In genomic region chr14:25359824-25360294, GRCm38 (mm10) we compare ENCODE assay signal across 12 mouse cellular contexts.
DNase-seq lines count a peak whose midpoint lies in the region; ATAC-seq lines count a peak whose summit lies in the region.
"Had no signal": no experiment of that assay in that cellular context is flagged by ENCODE, and none has a peak within 500 bp of the region (broad histone marks: within the 10 kb centered on the region; RNA-seq: fewer than 3 reads in every experiment).

No protein-coding gene starts in this region.

- 79% methylated on average over 3 of the region's 3 CpGs for WGBS in kidney, embryonic 14.5 days
- 81% methylated on average over 3 of the region's 3 CpGs for WGBS in kidney, embryonic 15.5 days
- 48% methylated on average over 3 of the region's 3 CpGs for WGBS in stomach, embryonic 15.5 days
- WGBS in neural tube, embryonic 15.5 days, result 95% methylated on average over 3 of the region's 3 CpGs

- intact Hi-C loops in gastrocnemius, postnatal 14 days (cut with DNase I; ENCODE audit: low total_unique reads), result no loop called here
- intact Hi-C loops in heart, postnatal 14 days (cut with DNase I), result no loop called here

- no peak overlapping the region for H3K9ac ChIP-seq in kidney, embryonic 14.5 days (ENCODE audit: low read depth, low read length)
- H3K9ac ChIP-seq in kidney, embryonic 15.5 days, result no peak overlapping the region
- H3K9ac ChIP-seq in stomach, embryonic 15.5 days, result no peak overlapping the region
- no peak overlapping the region for H3K9ac ChIP-seq in neural tube, embryonic 15.5 days (replicated peaks)
- H3K9ac ChIP-seq: forebrain, embryonic 12.5 days; neural tube, embryonic 13.5 days had no signal

- ATAC-seq in kidney, embryonic 14.5 days (ENCODE audit: low FRiP score, low TSS enrichment), result 0 out of 2 replicates have a peak, but pooled peaks have one; percentile 12
- ATAC-seq in kidney, embryonic 15.5 days (replicated peaks; ENCODE audit: low FRiP score), result no peak
- ATAC-seq in stomach, embryonic 15.5 days (ENCODE audit: insufficient read depth, low FRiP score, low read depth), result peak; percentile 61; the same call in 1 of the 2 replicates
- ATAC-seq in neural tube, embryonic 15.5 days (ENCODE audit: low FRiP score), result no peak
- ATAC-seq in megakaryocyte progenitor cell, adult 5-6 weeks (replicated peaks; ENCODE audit: poor library complexity), result no peak

- H3K4me1 ChIP-seq in kidney, embryonic 14.5 days (ENCODE audit: control insufficient read depth, insufficient read depth, low read length), result no peaks in the 10 kb centered on the region
- peaks cover 9% of the 10 kb centered on the region; the same call in 1 of the 2 replicates for H3K4me1 ChIP-seq in kidney, embryonic 15.5 days
- peaks cover 12% of the 10 kb centered on the region for H3K4me1 ChIP-seq in stomach, embryonic 15.5 days
- no peaks in the 10 kb centered on the region for H3K4me1 ChIP-seq in neural tube, embryonic 15.5 days

- DNase-seq in gastrocnemius, postnatal 14 days, result peak; percentile 69
- peak; percentile 64 to 66 for DNase-seq in heart, postnatal 14 days
- DNase-seq in spleen, postnatal 36 days (ENCODE audit: low spot score in 2 of 2), result no peak
- DNase-seq: cerebellum, postnatal 36 days had no signal

- no peaks in the 10 kb centered on the region for H3K36me3 ChIP-seq in kidney, embryonic 14.5 days (ENCODE audit: control insufficient read depth, insufficient read depth, low read length)
- H3K36me3 ChIP-seq in kidney, embryonic 15.5 days, result no peaks in the 10 kb centered on the region
- H3K36me3 ChIP-seq in stomach, embryonic 15.5 days, result no peaks in the 10 kb centered on the region
- H3K36me3 ChIP-seq in neural tube, embryonic 15.5 days, result no peaks in the 10 kb centered on the region
- H3K36me3 ChIP-seq: forebrain, embryonic 12.5 days; neural tube, embryonic 13.5 days had no signal

- no peaks in the 10 kb centered on the region for H3K9me3 ChIP-seq in kidney, embryonic 14.5 days (ENCODE audit: control insufficient read depth, low read length)
- H3K9me3 ChIP-seq in kidney, embryonic 15.5 days (replicated peaks), result no peaks in the 10 kb centered on the region
- H3K9me3 ChIP-seq in stomach, embryonic 15.5 days, result no peaks in the 10 kb centered on the region
- no peaks in the 10 kb centered on the region for H3K9me3 ChIP-seq in neural tube, embryonic 15.5 days (replicated peaks)
- H3K9me3 ChIP-seq: forebrain, embryonic 12.5 days; megakaryocyte, embryonic 14.5 days; neural tube, embryonic 13.5 days had no signal

- H3K27ac ChIP-seq in kidney, embryonic 14.5 days (ENCODE audit: low read depth, low read length), result no peak overlapping the region
- H3K27ac ChIP-seq in kidney, embryonic 15.5 days, result no peak overlapping the region
- peak overlapping the region; percentile 31; the same call in 1 of the 2 replicates for H3K27ac ChIP-seq in stomach, embryonic 15.5 days
- H3K27ac ChIP-seq in neural tube, embryonic 15.5 days (replicated peaks), result no peak overlapping the region
- H3K27ac ChIP-seq: forebrain, embryonic 12.5 days; neural tube, embryonic 13.5 days had no signal

- no peaks in the 10 kb centered on the region for H3K27me3 ChIP-seq in kidney, embryonic 14.5 days (ENCODE audit: control insufficient read depth, insufficient read depth, low read length)
- H3K27me3 ChIP-seq in kidney, embryonic 15.5 days, result no peaks in the 10 kb centered on the region
- no peaks in the 10 kb centered on the region for H3K27me3 ChIP-seq in stomach, embryonic 15.5 days (replicated peaks)
- H3K27me3 ChIP-seq in neural tube, embryonic 15.5 days (replicated peaks), result no peaks in the 10 kb centered on the region
- H3K27me3 ChIP-seq: neural tube, embryonic 13.5 days had no signal

- H3K4me3 ChIP-seq in kidney, embryonic 14.5 days (ENCODE audit: low read length), result no peak overlapping the region
- no peak overlapping the region for H3K4me3 ChIP-seq in kidney, embryonic 15.5 days (replicated peaks)
- no peak overlapping the region for H3K4me3 ChIP-seq in stomach, embryonic 15.5 days (replicated peaks)
- no peak overlapping the region for H3K4me3 ChIP-seq in neural tube, embryonic 15.5 days (replicated peaks)
- H3K4me3 ChIP-seq: forebrain, embryonic 12.5 days; megakaryocyte, embryonic 14.5 days; neural tube, embryonic 13.5 days had no signal

- H3K4me2 ChIP-seq in kidney, embryonic 14.5 days (replicated peaks; ENCODE audit: low read depth, low read length), result no peak overlapping the region
- H3K4me2 ChIP-seq in kidney, embryonic 15.5 days, result no peak overlapping the region
- no peak overlapping the region for H3K4me2 ChIP-seq in stomach, embryonic 15.5 days
- no peak overlapping the region for H3K4me2 ChIP-seq in neural tube, embryonic 15.5 days
- H3K4me2 ChIP-seq: forebrain, embryonic 12.5 days; neural tube, embryonic 13.5 days had no signal

Comparison
In these comparisons a context has a peak if more than half of its experiments do, and no peak if none do; other contexts are left out.
1. ATAC-seq: peak in kidney, embryonic 14.5 days (single experiment) and stomach, embryonic 15.5 days (single experiment); none in kidney, embryonic 15.5 days (single experiment), neural tube, embryonic 15.5 days (single experiment) and megakaryocyte progenitor cell, adult 5-6 weeks (single experiment).
2. DNase-seq: peak in gastrocnemius, postnatal 14 days (single experiment) and heart, postnatal 14 days (2 of 2); none in spleen, postnatal 36 days (0 of 2).